Mouse (Mus musculus): ENCODE measurements around the gene Efcab9.

Gene Efcab9

DNA sequence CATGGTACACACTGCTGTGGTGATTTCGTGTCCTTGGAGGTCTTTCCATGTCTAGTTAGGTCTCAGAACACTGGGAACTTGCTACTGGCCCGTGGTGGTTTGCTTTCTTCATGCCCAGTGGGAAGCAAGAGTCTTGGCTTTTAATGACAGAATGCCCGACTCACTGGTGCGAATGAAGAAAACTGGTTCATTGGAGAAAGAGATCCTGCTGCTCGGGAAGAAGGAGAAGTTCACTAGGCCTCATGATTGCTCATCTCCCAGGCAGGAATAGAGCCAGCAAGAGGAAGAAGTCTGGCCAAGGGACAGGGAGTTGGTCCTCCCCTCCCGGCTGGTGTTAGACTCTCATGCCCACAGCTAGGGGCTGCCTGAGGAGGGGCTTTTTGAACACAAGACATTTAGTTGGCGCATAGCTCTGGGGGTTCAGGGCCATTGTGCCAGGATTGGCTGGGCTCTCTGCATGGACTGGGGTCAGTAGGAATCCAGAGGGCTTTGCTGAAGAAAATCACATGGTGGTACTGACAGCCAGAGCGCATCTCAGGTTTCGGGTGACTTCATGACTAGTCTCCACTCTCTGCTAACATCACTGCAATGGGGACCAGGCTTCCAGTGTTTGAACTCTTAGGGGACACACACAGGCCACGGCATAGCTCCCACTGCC is 24.6 kb upstream of the Efcab9 start:
- no peak for DNase-seq (ENCODE audit: low read depth, low spot score)

- no peak for DNase-seq (ENCODE audit: low read depth, low spot score)
These were observed 23.3 kb upstream of the Efcab9 start for GRCm38 (mm10) chr11:32555103-32555689.

DNA sequence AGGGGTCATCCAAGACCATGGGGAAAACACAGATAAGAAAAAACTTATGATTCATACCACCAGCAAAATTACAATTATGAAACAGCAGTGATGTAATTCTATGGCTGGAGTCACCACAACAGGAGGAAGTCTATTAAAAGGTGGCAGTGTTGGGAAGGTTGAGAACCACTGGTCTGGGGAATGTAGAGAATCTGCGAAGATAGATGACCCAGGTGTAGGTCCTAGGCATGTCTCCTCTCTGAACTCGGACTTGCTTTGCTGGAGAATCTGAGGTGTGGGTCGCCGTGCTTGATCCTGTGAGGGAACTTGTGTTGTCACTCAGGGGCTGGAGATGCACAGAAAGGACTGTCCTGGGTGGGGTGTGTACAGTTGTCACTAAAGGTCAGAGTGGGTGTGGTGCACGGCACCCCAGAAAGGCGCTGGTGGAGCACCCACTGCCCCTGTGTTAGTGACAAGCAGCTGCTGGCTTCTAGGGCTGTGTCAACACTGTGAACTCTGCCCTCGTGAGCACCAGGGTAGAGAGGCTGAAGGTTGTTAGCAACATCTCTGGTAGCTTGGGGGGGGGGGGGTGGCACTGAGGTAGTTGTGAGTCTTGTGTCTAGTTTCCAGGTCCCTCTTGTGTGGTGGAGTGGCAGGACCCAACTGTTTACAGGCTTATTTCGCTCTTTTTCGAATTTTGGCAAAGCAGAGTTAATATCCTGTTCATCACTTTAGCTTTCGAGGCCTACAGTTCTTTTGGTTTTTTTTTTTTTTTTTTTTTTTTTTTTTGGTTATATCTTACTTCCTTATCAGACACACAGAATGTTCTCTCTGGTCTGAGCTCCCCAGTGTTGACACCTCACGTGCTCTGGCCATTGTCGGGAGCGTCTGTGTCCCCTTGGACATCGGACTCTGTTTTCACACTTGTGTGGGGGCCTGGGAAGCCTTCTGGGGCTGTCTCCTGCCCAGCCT is 22.5 kb upstream of the Efcab9 start:
- no peak for DNase-seq (ENCODE audit: low read depth, low spot score)

- DNase-seq (ENCODE audit: low read depth, low spot score) = no peak
These were observed 21.6 kb upstream of the Efcab9 start for GRCm38 (mm10) chr11:32553311-32554140.

DNA sequence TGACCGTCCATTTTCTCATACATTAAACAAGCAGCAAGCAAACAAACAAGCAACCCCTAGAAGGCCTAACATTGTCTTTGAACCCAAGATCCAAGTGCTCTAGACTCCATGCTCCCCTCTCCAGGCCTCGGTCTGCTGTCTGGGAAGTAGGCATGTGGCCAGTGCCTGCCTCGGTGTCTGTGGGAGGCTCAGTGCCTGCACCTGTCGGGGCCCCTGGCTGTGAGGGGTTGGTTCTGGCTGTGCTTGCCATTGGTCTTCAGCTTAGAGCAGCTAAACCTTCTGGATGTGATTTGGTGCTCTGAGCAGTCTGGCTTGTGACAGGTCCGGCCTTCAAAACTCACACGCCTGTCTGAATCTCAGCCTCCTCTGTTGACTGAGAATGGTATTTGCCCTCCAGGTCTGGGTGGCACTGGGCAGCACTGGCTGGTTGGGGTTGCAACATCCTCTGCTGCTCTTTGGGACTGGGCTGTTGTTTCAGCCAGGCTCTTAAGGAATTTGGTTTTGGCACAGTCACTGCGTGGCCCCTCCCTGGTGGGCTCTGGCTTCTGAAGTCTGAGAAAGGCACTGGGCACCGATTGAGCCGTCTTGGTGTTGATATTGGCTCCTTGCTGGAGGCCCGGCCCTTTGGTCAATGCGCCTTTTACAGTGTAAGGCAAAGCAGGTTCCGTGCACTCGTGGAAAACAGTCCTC is 20.7 kb upstream of the Efcab9 start:
- DNase-seq (ENCODE audit: low read depth, low spot score) = no peak

DNA sequence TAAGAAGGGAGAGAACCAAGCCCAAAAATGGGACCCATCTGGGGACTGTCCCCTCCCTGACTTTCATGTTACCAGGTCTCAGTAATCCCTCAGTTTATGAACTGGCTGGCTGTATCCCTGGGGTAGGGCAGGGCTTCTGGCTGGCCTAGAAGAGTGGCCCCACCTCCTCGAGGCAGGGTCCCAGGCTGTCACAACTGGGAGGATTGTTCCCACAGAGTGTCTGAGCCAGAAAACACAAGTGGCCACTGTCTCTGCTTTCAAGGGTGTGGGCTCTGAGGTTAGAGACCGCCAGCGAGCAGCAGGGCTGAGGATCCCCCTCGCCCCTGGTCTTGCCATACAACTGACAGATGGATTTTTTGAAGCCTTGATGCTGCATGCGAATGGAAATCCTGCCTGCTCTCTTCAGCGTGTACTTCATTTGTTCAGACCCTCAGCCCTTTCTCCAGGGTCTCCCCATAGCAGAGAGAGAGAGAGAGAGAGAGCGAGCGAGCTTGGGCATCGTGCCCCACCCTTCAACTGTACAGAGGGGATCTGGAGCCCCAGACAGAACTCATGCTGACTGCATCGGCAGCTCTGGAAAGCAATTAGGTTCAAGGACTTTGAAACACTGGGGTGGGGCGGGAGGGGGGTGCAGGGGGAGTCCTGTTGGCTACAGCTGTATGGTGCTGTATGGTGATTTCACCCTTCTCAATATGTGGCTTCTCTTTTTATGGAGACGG is 19.9 kb upstream of the Efcab9 start:
- DNase-seq (ENCODE audit: low read depth, low spot score) = no peak

DNA sequence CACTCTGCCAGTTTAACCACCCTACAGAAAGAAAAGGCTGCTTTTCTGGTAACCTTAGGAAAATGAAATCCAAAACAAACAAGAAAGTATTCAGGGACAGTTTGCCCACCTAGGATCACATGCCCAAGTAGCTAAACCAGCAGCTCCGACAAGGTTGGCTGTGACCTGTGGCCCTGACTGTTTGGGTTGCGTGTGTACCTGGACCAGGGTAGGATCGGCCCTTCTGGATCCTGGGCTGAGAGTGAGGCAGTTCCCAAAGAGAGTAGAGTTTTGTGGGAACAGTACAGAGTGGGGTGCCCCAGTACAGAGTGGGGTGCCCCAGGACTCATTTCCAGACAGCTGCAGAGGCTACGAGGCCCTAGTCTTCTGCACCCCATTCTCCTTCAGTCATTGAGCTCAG is 19.2 kb upstream of the Efcab9 start:
- no peak for DNase-seq (ENCODE audit: low read depth, low spot score)

- DNase-seq (ENCODE audit: low read depth, low spot score) = peak; percentile 73
These were observed 18.2 kb upstream of the Efcab9 start for GRCm38 (mm10) chr11:32550102-32550501.

- no peak for DNase-seq (ENCODE audit: low read depth, low spot score)
These were observed 17.4 kb upstream of the Efcab9 start for GRCm38 (mm10) chr11:32549236-32549635.

GRCm38 (mm10) chr11:32548240-32548639 is 16.4 kb upstream of the Efcab9 start:
- no peak for DNase-seq (ENCODE audit: low read depth, low spot score)

GRCm38 (mm10) chr11:32547391-32547947 is 15.6 kb upstream of the Efcab9 start:
- no peak for DNase-seq (ENCODE audit: low read depth, low spot score)

DNA sequence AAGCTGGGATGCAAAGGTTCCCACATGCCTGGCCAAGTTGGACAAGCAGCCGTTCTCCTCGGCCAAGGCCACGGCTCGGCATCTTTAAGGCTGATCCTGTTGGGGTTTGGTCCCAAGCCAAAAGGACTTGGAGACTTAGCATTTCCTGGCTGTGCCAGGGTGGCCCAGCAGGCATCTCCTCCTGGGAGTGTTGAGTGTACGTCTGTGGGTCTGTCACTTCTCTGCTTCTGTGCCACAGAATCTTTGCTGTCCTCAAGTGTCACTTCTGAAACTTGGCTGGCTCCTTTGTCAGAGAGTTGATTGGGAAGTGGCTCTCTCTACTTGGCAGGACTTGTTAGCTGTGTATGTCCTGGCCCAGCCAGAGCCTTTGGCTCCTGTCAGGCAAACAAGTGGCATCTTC is 14.6 kb upstream of the Efcab9 start:
- no peak for DNase-seq (ENCODE audit: low read depth, low spot score)

- DNase-seq (ENCODE audit: low read depth, low spot score) = no peak
These were observed 13.7 kb upstream of the Efcab9 start for GRCm38 (mm10) chr11:32545605-32546004.

- no peak for DNase-seq (ENCODE audit: low read depth, low spot score)
These were observed 12.6 kb upstream of the Efcab9 start for GRCm38 (mm10) chr11:32544497-32544896.

GRCm38 (mm10) chr11:32544041-32544440 is 12.2 kb upstream of the Efcab9 start:
- no peak for DNase-seq (ENCODE audit: low read depth, low spot score)

- DNase-seq (ENCODE audit: low read depth, low spot score) = no peak
These were observed 11.0 kb upstream of the Efcab9 start for GRCm38 (mm10) chr11:32542687-32543411.

- no peak for DNase-seq (ENCODE audit: low read depth, low spot score)
These were observed 10.3 kb upstream of the Efcab9 start for GRCm38 (mm10) chr11:32542181-32542580.

- no peak for DNase-seq (ENCODE audit: low read depth, low spot score)
These were observed 8.6 kb upstream of the Efcab9 start for GRCm38 (mm10) chr11:32540463-32540862.

DNA sequence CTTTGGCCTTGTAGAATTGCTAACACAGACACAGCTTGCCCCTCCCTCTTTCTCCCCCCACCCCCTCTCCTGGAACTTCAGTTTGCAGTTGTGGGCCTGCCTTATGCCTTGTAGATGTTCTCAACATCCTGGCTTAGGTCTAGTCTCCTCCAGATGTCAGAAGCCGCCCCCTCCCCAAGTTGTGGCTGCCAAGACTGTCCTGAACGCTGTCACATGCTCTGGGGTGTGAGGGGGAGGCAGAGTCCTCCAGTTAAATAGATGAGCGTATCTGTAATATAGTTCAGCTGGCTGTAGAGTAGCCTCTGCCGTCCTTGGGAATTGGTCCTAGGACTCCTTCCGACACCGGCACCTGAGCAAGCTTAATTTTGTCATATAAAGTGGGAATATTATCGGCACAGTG is 7.8 kb upstream of the Efcab9 start:
- DNase-seq (ENCODE audit: low read depth, low spot score) = no peak

Data from mesoderm, embryonic 11.5 days (tissue).